Mouse (Mus musculus): ENCODE results near the gene Myrfl. TPM values are rescaled to one million over a fixed set of nuclear protein-coding genes. Genes with fewer than 3 reads are reported as not detected.

The Myrfl gene
- polyA plus RNA-seq, 1 experiment = not detected

DNA sequence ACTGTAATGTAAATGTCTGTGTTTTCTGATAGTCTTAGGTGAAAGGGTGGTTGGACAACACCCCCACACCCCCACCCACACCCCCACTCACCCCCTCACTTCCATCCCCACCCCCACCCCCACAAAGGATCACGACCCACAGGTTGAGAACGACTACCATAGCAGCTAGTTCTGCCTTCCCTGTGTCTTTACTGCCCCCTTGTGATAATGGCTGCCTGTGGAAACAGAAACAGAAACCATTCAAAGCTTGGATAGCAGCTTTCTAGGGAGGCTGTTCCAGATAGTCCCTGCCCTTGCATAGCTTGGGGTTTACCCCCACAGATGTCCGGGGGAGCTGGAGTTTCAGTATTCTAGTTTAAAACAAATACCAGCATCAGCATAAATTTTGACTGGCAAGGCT lies 3.0 kb downstream of the Myrfl start:
- DNase-seq = no peak
- Histone ChIP-seq H3K4me1 (ENCODE audit: control insufficient read depth, insufficient read depth, low read length) (no peaks in the 10 kb centered on the region), H3K4me3 (replicated peaks; ENCODE audit: extremely low read depth, low read depth, low read length) (no peak overlapping the region)
- TF ChIP-seq CTCF (IDR thresholded peaks at IDR 0.05; ENCODE audit: insufficient read depth, low read length) (peak; percentile 22; the same call in 1 of the 2 replicates), POLR2A (IDR thresholded peaks at IDR 0.05; ENCODE audit: borderline replicate concordance, extremely low read depth, low read depth, low read length) (no peak)
- WGBS = 17% methylated on average over 3 of the region's 3 CpGs

DNA sequence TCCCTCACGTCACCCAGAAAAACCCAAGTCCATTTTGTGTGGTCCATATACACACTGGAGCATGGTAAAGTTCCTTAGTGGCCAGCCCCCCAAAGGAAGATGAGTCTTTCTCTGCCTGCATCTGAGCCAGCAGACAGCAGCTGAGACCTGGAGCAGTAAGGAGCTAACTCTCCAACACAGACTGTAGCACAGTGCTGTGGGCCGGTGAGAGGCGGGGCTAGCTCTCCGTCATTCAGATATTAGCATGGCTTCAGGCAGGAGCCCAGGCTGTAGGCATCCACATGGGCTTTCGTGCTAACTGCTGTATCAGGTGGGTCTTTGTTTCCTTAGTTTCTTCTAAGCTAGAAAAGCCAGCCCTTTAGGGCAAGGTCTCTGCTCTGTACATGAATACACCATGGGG lies 6.1 kb downstream of the Myrfl start:
- TF ChIP-seq CTCF (IDR thresholded peaks at IDR 0.05; ENCODE audit: insufficient read depth, low read length) (no peak), POLR2A (IDR thresholded peaks at IDR 0.05; ENCODE audit: borderline replicate concordance, extremely low read depth, low read depth, low read length) (no peak)
- Histone ChIP-seq H3K4me1 (ENCODE audit: control insufficient read depth, insufficient read depth, low read length) (no peaks in the 10 kb centered on the region), H3K4me3 (replicated peaks; ENCODE audit: extremely low read depth, low read depth, low read length) (no peak overlapping the region)
- WGBS = 63% methylated on average over 5 of the region's 5 CpGs
- no peak for DNase-seq

DNA sequence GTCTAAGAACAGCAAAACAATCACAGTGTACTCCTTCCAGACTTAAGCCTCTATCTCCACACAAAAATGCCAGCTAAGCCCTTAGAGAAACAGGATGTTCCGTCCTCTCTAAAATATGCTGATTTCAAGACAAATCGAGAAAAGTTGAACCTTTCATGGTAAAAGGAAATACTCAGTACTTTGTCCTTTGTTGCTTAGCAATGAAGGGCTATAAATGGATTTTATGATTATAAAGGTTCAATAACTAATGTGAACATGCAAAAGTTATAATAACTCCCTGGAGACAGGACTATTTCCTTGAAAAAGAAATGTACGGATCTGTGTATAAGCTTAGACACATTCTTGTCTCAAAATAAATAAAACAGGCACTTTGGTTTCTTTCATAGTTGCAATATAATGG lies 12.2 kb downstream of the Myrfl start:
- no peak overlapping the region for H3K4me3 ChIP-seq (replicated peaks; ENCODE audit: extremely low read depth, low read depth, low read length)
- DNase-seq = no peak
- no peak for TF ChIP-seq CTCF (IDR thresholded peaks at IDR 0.05; ENCODE audit: insufficient read depth, low read length)
- TF ChIP-seq POLR2A (IDR thresholded peaks at IDR 0.05; ENCODE audit: borderline replicate concordance, extremely low read depth, low read depth, low read length) = no peak
- no peaks in the 10 kb centered on the region for H3K4me1 ChIP-seq (ENCODE audit: control insufficient read depth, insufficient read depth, low read length)
- WGBS = 65% methylated on average over 3 of the region's 3 CpGs

- H3K4me1 ChIP-seq (ENCODE audit: control insufficient read depth, insufficient read depth, low read length) = no peaks in the 10 kb centered on the region
- 48% methylated on average over 5 of the region's 5 CpGs for WGBS
- no peak for DNase-seq
- no peak overlapping the region for H3K4me3 ChIP-seq (replicated peaks; ENCODE audit: extremely low read depth, low read depth, low read length)
- TF ChIP-seq POLR2A (IDR thresholded peaks at IDR 0.05; ENCODE audit: borderline replicate concordance, extremely low read depth, low read depth, low read length) (no peak), CTCF (IDR thresholded peaks at IDR 0.05; ENCODE audit: insufficient read depth, low read length) (no peak)
These were observed 13.2 kb downstream of the Myrfl start for GRCm38 (mm10) chr10:116883531-116883930.

GRCm38 (mm10) chr10:116877436-116877835 lies 19.3 kb downstream of the Myrfl start:
- Histone ChIP-seq H3K4me3 (replicated peaks; ENCODE audit: extremely low read depth, low read depth, low read length) (no peak overlapping the region), H3K4me1 (ENCODE audit: control insufficient read depth, insufficient read depth, low read length) (no peaks in the 10 kb centered on the region)
- 84% methylated on average over 4 of the region's 4 CpGs for WGBS
- DNase-seq = no peak
- TF ChIP-seq CTCF (IDR thresholded peaks at IDR 0.05; ENCODE audit: insufficient read depth, low read length) (no peak), POLR2A (IDR thresholded peaks at IDR 0.05; ENCODE audit: borderline replicate concordance, extremely low read depth, low read depth, low read length) (no peak)

GRCm38 (mm10) chr10:116874490-116874889 lies 22.2 kb downstream of the Myrfl start:
- DNase-seq = no peak
- Histone ChIP-seq H3K4me3 (replicated peaks; ENCODE audit: extremely low read depth, low read depth, low read length) (no peak overlapping the region), H3K4me1 (ENCODE audit: control insufficient read depth, insufficient read depth, low read length) (no peaks in the 10 kb centered on the region)
- 67% methylated on average over 9 of the region's 9 CpGs for WGBS
- no peak for TF ChIP-seq POLR2A (IDR thresholded peaks at IDR 0.05; ENCODE audit: borderline replicate concordance, extremely low read depth, low read depth, low read length)
- no peak for TF ChIP-seq CTCF (IDR thresholded peaks at IDR 0.05; ENCODE audit: insufficient read depth, low read length)

- no peak overlapping the region for H3K4me3 ChIP-seq (replicated peaks; ENCODE audit: extremely low read depth, low read depth, low read length)
- H3K4me1 ChIP-seq (ENCODE audit: control insufficient read depth, insufficient read depth, low read length) = no peaks in the 10 kb centered on the region
- TF ChIP-seq POLR2A (IDR thresholded peaks at IDR 0.05; ENCODE audit: borderline replicate concordance, extremely low read depth, low read depth, low read length) (no peak), CTCF (IDR thresholded peaks at IDR 0.05; ENCODE audit: insufficient read depth, low read length) (no peak)
- no peak for DNase-seq
- WGBS = 62% methylated on average over 14 of the region's 14 CpGs
These were observed 24.7 kb downstream of the Myrfl start for GRCm38 (mm10) chr10:116872016-116872410.

DNA sequence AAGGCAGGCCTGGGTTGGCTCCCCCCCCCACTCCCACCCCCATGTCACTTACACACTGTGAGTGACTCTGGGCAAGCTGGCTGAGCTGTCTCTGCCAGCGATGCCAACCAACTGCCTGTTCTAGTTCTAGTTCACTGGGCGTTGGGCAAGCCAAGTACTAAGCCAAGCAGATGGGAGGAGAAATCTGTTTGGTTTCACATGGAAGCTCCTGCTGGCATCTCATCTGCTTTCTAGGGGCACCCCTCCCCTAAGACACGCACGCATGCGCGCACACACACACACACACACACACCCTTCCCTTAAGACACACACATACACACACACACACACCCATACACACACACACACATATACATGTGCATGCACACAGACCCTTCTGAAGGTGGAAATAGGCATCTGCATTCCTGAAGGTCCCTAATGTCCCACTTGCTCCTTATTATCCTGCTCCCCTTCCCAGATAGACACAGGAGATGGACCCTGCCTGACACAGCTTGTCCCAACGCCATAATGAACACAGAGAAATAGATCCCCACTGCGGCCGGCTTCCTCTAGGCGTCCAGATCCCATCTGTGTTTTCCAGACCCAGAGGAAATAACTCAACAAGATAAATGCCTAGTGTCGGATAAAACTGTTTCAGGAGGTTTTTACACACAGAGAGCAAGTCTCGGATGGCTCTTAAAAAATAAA lies 25.2 kb downstream of the Myrfl start:
- Histone ChIP-seq H3K4me3 (replicated peaks; ENCODE audit: extremely low read depth, low read depth, low read length) (no peak overlapping the region), H3K4me1 (ENCODE audit: control insufficient read depth, insufficient read depth, low read length) (no peaks in the 10 kb centered on the region)
- DNase-seq = no peak
- no peak for TF ChIP-seq POLR2A (IDR thresholded peaks at IDR 0.05; ENCODE audit: borderline replicate concordance, extremely low read depth, low read depth, low read length)
- no peak for TF ChIP-seq CTCF (IDR thresholded peaks at IDR 0.05; ENCODE audit: insufficient read depth, low read length)
- 71% methylated on average over 12 of the region's 12 CpGs for WGBS

- WGBS = 85% methylated on average over 6 of the region's 6 CpGs
- no peaks in the 10 kb centered on the region for H3K4me1 ChIP-seq (ENCODE audit: control insufficient read depth, insufficient read depth, low read length)
- TF ChIP-seq POLR2A (IDR thresholded peaks at IDR 0.05; ENCODE audit: borderline replicate concordance, extremely low read depth, low read depth, low read length) (no peak), CTCF (IDR thresholded peaks at IDR 0.05; ENCODE audit: insufficient read depth, low read length) (no peak)
- no peak overlapping the region for H3K4me3 ChIP-seq (replicated peaks; ENCODE audit: extremely low read depth, low read depth, low read length)
- no peak for DNase-seq
These were observed 25.9 kb downstream of the Myrfl start for GRCm38 (mm10) chr10:116870819-116871218.

DNA sequence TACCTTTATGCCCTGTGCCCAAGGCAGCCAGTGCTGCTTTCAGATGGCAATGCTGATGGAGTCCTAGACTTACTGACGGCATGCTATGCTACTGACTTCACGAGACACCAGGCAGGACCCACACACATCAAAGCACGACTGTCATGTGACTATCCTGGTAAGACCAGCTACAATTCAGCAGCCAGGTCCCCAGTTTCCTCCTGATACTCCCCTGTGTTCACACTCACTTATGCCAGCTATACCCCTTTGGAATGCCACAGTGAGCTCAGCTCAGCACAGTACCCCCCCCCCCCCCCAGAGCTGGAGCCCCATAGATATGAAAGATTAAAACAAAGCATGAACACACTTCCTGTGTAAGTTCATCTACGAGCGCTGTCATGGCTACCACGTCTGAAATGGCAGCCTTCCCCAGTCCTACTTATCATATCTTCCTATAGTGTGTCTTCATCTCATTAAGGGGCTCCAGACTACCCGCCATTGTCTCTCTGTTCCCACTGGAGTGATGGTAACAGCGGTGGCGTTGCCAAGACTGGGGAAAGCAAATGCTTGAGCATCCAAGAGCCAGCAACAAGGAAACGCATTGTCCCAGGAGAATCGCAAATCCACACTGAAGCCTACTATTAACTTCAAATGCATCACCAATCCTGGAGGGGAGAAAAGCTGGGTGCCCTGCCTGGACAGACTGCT lies 43.4 kb downstream of the Myrfl start:
- no peak for TF ChIP-seq CTCF (IDR thresholded peaks at IDR 0.05; ENCODE audit: insufficient read depth, low read length)
- no peak for TF ChIP-seq POLR2A (IDR thresholded peaks at IDR 0.05; ENCODE audit: borderline replicate concordance, extremely low read depth, low read depth, low read length)
- H3K4me3 ChIP-seq (replicated peaks; ENCODE audit: extremely low read depth, low read depth, low read length) = no peak overlapping the region
- H3K4me1 ChIP-seq (ENCODE audit: control insufficient read depth, insufficient read depth, low read length) = no peaks in the 10 kb centered on the region
- no peak for DNase-seq
- WGBS = 77% methylated on average over 11 of the region's 11 CpGs

All from lung, adult 2 months (tissue).